Mouse (Mus musculus) kidney, embryonic 14.5 days (tissue): ENCODE data around the gene Nek2. TPM values are rescaled to one million over a fixed set of nuclear protein-coding genes. Genes with fewer than 3 reads are reported as not detected.

Experiments
- ATAC-seq: fragments of 200-750 bp; cut with Nextera tagmentation; 2 replicates; pipeline ENCODE4 v1.8.0; 2017; ENCODE audit warnings: moderate number of reproducible peaks, mild to moderate bottlenecking, moderate TSS enrichment, moderate library complexity; ENCODE audit not compliant: low FRiP score, low TSS enrichment
- H3K27ac ChIP-seq: fragments of 300-500 bp; sonication (generic); 2 replicates; pipeline ENCODE4 v1.5.1; 2014; ENCODE audit warnings: low read depth, mild to moderate bottlenecking, low read length, moderate library complexity, mixed read lengths
- H3K27me3 ChIP-seq: fragments of 300-500 bp; sonication (generic); 2 replicates; pipeline ENCODE4 v1.6.1; 2014; ENCODE audit warnings: mild to moderate bottlenecking, low read length; ENCODE audit not compliant: control insufficient read depth, insufficient read depth
- H3K36me3 ChIP-seq: fragments of 300-500 bp; sonication (generic); 2 replicates; pipeline ENCODE4 v1.6.1; 2014; ENCODE audit warnings: low read length, mixed read lengths; ENCODE audit not compliant: control insufficient read depth, insufficient read depth
- H3K4me1 ChIP-seq: fragments of 300-500 bp; sonication (generic); 2 replicates; pipeline ENCODE4 v1.6.1; 2014; ENCODE audit warnings: low read length, mixed read lengths; ENCODE audit not compliant: control insufficient read depth, insufficient read depth
- H3K4me2 ChIP-seq: fragments of 300-500 bp; sonication (generic); replicated peaks from 2 replicates; pipeline ENCODE4 v1.6.1; 2014; ENCODE audit warnings: low read depth, mild to moderate bottlenecking, low read length
- H3K4me3 ChIP-seq: fragments of 300-500 bp; sonication (generic); 2 replicates; pipeline ENCODE4 v1.5.1; 2014; ENCODE audit warnings: mild to moderate bottlenecking, low read length
- H3K9ac ChIP-seq: fragments of 300-500 bp; sonication (generic); 2 replicates; pipeline ENCODE4 v1.6.1; 2014; ENCODE audit warnings: low read depth, mild to moderate bottlenecking, low read length, moderate library complexity
- H3K9me3 ChIP-seq: fragments of 300-500 bp; sonication (generic); 2 replicates; pipeline ENCODE4 v1.6.1; 2016; ENCODE audit warnings: low read length; ENCODE audit not compliant: control insufficient read depth
- WGBS: fragments of 180-500 bp; shearing (Covaris S2); extraction: QIAGEN DNeasy Blood & Tissue Kit; methylation state at CpG from one replicate; pipeline ENCODE4 v1.1.7; 2014; 5-methylcytosine and 5-hydroxymethylcytosine counted together
- polyA plus RNA-seq: library from polyadenylated mRNA; unstranded; fragments of >200 nt; fragmentation: Nextera tagmentation; extraction: Ambion mirVana; gene quantifications from 2 replicates; pipeline ENCODE4 v1.2.1, GENCODE M21; 2014

Gene Nek2
- polyA plus RNA-seq, 1 experiment from 2014 or later, result 45.5 TPM

DNA sequence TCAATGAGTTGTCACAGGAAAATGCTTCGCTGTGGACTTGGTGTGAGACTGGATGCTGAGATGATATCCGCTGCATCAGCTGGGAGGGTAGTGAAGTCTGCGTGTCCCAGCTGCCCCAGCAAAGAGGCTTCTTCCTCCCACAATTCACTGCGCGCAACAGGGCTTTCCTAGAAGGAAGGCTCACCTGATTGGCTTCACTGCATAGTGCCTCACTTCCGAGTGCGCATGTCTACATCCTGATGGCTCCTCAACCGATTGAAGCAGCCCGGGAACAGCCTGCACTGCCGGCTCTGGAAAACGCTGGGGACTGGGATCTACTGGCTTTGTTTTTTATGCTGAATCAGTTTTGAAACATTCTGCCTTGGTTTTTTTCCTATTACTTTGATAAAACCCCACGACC lies 21.0 kb downstream of the Nek2 start:
- WGBS, result 91% methylated on average over 12 of the region's 12 CpGs
- Histone ChIP-seq H3K9ac (no peak overlapping the region), H3K4me1 (peaks cover 10% of the 10 kb centered on the region; the same call in 1 of the 2 replicates), H3K9me3 (no peaks in the 10 kb centered on the region), H3K27ac (no peak overlapping the region), H3K27me3 (no peaks in the 10 kb centered on the region), H3K36me3 (no peaks in the 10 kb centered on the region), H3K4me3 (no peak overlapping the region), H3K4me2 (no peak overlapping the region)
- ATAC-seq, result no peak

DNA sequence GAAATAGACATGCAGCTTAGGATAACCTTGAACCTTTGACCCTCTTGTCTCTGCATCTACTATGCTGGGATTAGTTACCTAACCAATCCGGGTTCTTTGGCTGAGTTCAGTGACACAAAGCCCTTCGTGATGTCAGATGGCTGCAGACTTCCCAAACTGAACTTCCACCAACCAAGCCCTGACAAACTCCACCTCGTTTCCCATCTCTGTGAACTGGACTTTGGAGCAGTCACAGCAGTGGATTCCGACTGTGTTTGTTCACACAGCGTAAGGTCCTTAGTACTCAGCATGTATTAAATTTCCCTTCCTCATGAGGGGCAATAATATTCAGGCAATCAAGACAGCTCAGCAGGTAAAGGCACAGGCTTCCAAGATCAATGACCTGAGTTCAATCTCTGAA lies 25.4 kb downstream of the Nek2 start:
- no peak overlapping the region for H3K4me3 ChIP-seq
- H3K4me2 ChIP-seq, result no peak overlapping the region
- 71% methylated on average over 5 of the region's 5 CpGs for WGBS
- no peak overlapping the region for H3K27ac ChIP-seq
- H3K4me1 ChIP-seq, result no peaks in the 10 kb centered on the region
- H3K9me3 ChIP-seq, result no peaks in the 10 kb centered on the region
- no peak for ATAC-seq
- no peak overlapping the region for H3K9ac ChIP-seq
- no peaks in the 10 kb centered on the region for H3K36me3 ChIP-seq
- H3K27me3 ChIP-seq, result no peaks in the 10 kb centered on the region

DNA sequence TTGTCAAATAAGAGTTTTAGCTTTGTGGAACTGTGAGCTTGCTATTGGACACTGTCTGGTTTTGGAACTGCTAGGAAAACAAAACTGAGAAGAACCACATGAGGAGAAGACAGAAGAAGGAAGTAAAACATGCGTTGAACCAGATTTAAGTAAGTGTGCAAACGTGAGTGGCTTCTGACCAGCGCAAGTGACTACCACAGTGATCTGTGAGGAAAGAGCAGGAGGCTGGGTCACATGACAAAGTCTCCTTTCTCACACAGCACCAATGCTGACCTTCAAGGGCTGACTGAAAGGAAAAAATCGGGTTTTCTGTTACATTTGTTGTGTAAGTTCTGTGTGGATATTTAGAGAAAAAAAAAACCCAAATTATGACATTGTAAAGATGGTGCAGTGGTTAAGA lies 28.3 kb downstream of the Nek2 start:
- 63% methylated on average over 4 of the region's 4 CpGs for WGBS

DNA sequence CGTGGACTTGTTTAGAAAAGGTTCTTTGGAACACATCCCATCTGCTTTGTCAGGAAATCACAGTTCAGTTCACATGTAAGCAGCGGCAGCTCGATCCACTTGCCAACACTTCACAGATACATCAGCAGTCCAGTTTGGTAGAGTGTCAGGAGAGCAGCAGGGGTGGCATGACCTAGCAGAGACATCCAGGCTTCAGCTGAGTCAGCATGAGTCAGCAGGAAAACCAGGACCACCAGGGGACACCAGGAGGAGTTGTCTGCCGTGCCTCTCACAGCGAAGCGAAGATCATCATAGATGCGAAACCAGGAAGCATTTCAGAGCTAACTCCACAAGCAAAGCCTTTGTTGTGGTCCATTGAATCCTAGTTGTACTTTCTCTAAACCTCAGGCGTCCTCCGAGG lies 32.2 kb downstream of the Nek2 start:
- 87% methylated on average over 9 of the region's 9 CpGs for WGBS
- Histone ChIP-seq H3K4me1 (peaks cover 5% of the 10 kb centered on the region; the same call in 1 of the 2 replicates), H3K27me3 (no peaks in the 10 kb centered on the region), H3K9ac (no peak overlapping the region), H3K27ac (no peak overlapping the region), H3K36me3 (no peaks in the 10 kb centered on the region), H3K4me3 (no peak overlapping the region), H3K4me2 (no peak overlapping the region), H3K9me3 (no peaks in the 10 kb centered on the region)
- no peak for ATAC-seq

More for the DNA sequence above, 28.3 kb downstream of the Nek2 start:
- no peak for ATAC-seq
- H3K27ac ChIP-seq, result no peak overlapping the region
- no peak overlapping the region for H3K9ac ChIP-seq
- H3K36me3 ChIP-seq, result no peaks in the 10 kb centered on the region
- no peaks in the 10 kb centered on the region for H3K27me3 ChIP-seq
- no peak overlapping the region for H3K4me2 ChIP-seq
- no peaks in the 10 kb centered on the region for H3K9me3 ChIP-seq
- H3K4me3 ChIP-seq, result no peak overlapping the region
- H3K4me1 ChIP-seq, result no peaks in the 10 kb centered on the region

DNA sequence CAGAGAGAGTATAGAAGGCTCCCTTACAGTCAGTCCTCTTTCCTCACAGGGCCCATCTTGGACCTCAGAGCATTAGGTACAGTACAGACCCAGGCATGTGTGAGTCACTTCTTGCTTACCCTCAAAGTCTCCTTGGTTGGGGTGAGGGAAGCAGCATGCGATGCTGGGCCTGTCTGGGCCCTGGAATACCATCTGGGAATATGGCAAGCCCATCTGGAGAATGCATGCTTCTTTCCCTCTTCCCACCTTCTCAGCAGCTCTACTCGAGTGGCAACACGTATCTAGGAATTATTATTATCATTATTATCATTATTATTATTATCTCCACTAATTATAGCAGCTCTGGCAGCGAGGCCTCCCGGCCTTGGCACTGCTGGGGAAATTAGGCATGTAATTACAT lies 33.5 kb downstream of the Nek2 start:
- 67% methylated on average over 5 of the region's 5 CpGs for WGBS

DNA sequence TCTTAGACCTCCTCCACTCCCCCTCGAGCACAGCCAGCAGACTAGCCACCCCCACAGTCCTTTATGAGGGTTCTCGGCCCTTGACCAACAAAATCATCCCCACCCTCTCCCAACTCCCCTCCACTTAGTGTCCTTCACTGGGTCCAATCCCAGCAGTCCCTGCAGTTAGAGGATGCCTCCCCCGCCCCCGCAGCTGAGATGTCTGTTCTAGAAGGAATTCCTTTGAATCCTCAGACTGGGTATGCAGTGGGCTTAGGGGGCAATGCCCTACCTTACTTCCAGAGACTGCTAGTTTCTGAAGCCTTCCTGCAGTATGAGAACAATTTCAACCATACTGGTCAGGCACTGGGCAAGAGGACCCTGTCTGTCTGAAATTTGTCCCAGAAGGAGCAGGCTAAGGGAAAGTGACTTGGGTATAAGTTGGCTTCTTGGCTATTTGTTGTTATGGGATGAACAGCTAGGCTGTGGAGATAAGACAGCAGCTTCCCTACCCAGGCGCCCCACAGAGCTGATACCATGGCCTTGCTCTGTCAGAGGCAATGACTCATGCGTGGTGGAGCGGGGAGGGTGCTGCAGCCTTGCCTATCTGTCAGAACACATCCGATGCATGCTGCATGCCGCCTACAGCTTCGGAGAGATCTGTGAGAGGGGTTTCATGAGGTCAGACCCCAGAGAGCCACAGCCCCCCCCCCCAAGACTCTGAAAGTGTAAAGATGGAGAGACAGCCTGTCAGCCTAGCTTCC lies 34.1 kb downstream of the Nek2 start:
- Histone ChIP-seq H3K36me3 (no peaks in the 10 kb centered on the region), H3K27me3 (no peaks in the 10 kb centered on the region), H3K4me1 (peaks cover 5% of the 10 kb centered on the region; the same call in 1 of the 2 replicates), H3K9ac (no peak overlapping the region), H3K4me3 (no peak overlapping the region), H3K27ac (no peak overlapping the region), H3K4me2 (no peak overlapping the region), H3K9me3 (no peaks in the 10 kb centered on the region)
- WGBS, result 63% methylated on average over 10 of the region's 10 CpGs
- no peak for ATAC-seq

More for the DNA sequence above, 33.5 kb downstream of the Nek2 start:
- Histone ChIP-seq H3K4me2 (no peak overlapping the region), H3K27me3 (no peaks in the 10 kb centered on the region), H3K4me3 (no peak overlapping the region), H3K4me1 (peaks cover 5% of the 10 kb centered on the region; the same call in 1 of the 2 replicates), H3K9ac (no peak overlapping the region), H3K9me3 (no peaks in the 10 kb centered on the region), H3K36me3 (no peaks in the 10 kb centered on the region), H3K27ac (no peak overlapping the region)
- no peak for ATAC-seq

DNA sequence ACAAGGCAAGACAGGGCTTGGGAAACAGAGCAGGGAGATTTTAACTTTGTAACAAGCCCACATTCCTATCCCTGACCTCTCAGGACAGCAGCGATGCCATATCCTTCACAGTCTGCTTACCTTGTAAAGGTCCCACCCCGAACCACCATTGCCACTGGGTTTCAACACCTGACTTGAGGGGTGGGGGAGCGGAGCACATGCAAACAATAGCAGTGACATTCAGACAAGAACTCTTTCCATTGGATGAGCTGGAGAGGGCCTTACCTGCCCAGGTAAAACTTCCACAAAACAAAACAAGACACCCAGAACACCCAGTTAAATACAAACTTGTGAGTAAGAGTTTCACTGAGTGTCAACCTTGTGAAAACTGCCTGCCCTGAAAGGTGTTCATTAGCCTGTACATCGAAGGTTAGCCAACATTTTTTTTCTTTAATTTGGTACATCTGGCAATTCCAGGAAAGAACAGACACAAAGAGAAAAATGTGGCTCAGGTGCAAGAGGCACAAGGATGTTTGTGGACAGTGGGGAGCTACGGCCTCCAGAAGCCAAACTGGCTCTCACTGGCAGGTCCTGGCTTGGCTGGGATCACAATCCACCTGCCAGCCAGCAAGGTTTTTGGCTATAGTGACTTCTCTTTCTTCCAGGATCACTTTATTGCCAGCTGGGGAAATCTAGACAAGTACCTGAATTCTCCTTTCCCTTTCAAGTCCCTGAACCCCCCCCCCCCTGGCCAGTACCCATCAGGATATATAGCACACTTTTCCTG lies 35.8 kb downstream of the Nek2 start:
- Histone ChIP-seq H3K9me3 (no peaks in the 10 kb centered on the region), H3K4me2 (no peak overlapping the region), H3K4me3 (no peak overlapping the region), H3K36me3 (no peaks in the 10 kb centered on the region), H3K9ac (no peak overlapping the region), H3K4me1 (peaks cover 5% of the 10 kb centered on the region; the same call in 1 of the 2 replicates), H3K27ac (no peak overlapping the region), H3K27me3 (no peaks in the 10 kb centered on the region)
- 84% methylated on average over 5 of the region's 5 CpGs for WGBS
- no peak for ATAC-seq

DNA sequence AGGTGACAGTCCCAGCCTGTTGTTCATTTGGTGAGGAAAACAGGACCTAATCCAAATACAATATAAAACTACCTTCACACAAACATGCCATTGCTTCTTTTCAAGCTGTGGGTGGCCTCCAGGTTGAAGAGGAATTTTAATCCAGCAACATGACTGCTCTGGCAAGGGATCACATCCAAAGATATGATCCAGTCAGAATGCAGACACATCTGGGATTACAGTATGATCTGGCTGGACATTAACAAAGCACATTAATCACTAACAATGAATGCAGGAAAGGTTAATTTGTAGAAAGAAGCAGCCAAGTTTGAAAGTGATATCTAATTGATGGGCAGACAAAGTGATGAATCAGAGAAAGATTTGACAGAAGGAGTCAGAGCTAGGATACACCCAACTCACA lies 36.9 kb downstream of the Nek2 start:
- no peaks in the 10 kb centered on the region for H3K36me3 ChIP-seq
- H3K4me1 ChIP-seq, result peaks cover 5% of the 10 kb centered on the region; the same call in 1 of the 2 replicates
- H3K4me2 ChIP-seq, result no peak overlapping the region
- H3K27me3 ChIP-seq, result no peaks in the 10 kb centered on the region
- H3K4me3 ChIP-seq, result no peak overlapping the region
- no peak for ATAC-seq
- H3K9ac ChIP-seq, result no peak overlapping the region
- H3K27ac ChIP-seq, result no peak overlapping the region
- no peaks in the 10 kb centered on the region for H3K9me3 ChIP-seq

DNA sequence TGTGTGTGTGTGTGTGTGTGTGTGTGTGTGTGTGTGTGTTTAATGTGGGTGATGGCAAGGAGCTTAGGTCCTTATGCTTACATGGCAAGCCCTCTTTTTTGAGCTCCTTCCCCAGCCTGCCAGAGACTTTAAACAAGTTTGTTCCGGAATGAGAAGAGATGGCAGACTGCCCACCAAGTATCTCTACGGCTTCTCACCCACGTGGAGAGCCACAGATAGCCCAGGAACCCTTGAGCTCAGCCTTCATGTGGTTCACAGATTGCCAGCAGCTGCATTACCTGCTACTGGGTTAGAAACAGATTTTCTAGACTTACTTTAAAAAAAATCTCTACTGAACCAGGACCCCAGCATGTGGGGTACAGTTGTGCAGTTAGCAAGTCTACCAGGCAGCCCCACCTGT lies 38.6 kb downstream of the Nek2 start:
- Histone ChIP-seq H3K27me3 (no peaks in the 10 kb centered on the region), H3K36me3 (no peaks in the 10 kb centered on the region), H3K9ac (no peak overlapping the region), H3K27ac (no peak overlapping the region), H3K4me1 (peaks cover 5% of the 10 kb centered on the region; the same call in 1 of the 2 replicates), H3K9me3 (no peaks in the 10 kb centered on the region), H3K4me3 (no peak overlapping the region), H3K4me2 (no peak overlapping the region)
- WGBS, result 87% methylated on average over 3 of the region's 3 CpGs
- no peak for ATAC-seq
